Mouse (Mus musculus): ENCODE results near the gene Hoxd12. TPM values are rescaled to one million over a fixed set of nuclear protein-coding genes. Genes with fewer than 3 reads are reported as not detected.

Gene Hoxd12
- polyA plus RNA-seq, 1 experiment: not detected

DNA sequence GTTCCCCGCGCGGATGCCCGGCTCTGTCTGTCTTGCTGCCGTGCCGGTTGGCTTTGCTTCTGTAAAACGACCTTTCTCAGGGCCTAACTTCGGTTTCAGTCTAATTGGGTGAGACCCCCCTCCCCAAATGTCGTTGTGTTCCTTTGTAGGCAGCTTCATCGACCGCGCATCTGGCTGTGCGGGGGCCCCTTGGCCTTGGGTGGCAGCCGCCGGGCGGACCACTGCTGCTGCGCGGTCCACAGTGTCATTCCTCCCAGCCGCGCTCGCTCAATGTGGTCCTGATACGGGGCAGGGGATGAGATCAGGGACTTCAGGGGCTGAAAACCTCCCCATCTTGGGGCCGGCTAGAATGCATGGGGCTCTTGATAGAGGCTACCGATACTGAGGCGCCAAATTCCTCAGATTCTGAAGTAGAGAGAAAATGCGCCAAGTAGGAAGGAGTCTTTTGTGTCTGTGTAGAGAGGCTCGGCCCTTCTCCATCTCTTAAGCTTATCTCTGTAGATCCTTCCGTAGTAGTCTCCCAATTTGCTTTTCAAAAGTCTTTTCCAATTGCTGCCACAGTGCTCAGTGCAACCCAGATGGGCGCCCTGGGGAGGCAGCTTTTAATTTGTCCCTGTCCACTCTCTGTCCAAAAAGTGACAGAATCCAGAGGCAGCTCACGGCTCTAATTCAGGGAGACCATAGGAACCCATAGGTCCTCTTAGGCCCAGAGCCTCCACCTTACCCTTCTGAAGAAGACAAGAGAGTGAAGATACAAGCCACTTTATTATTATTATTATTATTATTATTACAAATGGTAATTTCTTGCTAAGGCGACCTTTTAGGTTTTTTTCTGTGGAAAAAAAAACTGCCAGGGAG lies 13.1 kb downstream of the Hoxd12 start:
- no peaks in the 10 kb centered on the region for H3K36me3 ChIP-seq (ENCODE audit: control insufficient read depth, insufficient read depth, low read length)
- no peak overlapping the region for H3K4me3 ChIP-seq (ENCODE audit: low read depth, low read length)
- peaks cover 71% of the 10 kb centered on the region for H3K27me3 ChIP-seq (ENCODE audit: control insufficient read depth, insufficient read depth, low read length)
- H3K27ac ChIP-seq (ENCODE audit: insufficient read depth, low read depth, low read length): no peak overlapping the region
- no peaks in the 10 kb centered on the region; the same call in 1 of the 2 replicates for H3K4me1 ChIP-seq (ENCODE audit: control insufficient read depth, insufficient read depth, insufficient read length, low read length)
- TF ChIP-seq CTCF (IDR thresholded peaks at IDR 0.05; ENCODE audit: extremely low read depth, insufficient read length, insufficient replicate concordance, low read depth, low read length) (no peak), POLR2A (IDR thresholded peaks at IDR 0.05; ENCODE audit: low read depth, low read length) (no peak)
- WGBS: 5% methylated on average over 31 of the region's 31 CpGs

DNA sequence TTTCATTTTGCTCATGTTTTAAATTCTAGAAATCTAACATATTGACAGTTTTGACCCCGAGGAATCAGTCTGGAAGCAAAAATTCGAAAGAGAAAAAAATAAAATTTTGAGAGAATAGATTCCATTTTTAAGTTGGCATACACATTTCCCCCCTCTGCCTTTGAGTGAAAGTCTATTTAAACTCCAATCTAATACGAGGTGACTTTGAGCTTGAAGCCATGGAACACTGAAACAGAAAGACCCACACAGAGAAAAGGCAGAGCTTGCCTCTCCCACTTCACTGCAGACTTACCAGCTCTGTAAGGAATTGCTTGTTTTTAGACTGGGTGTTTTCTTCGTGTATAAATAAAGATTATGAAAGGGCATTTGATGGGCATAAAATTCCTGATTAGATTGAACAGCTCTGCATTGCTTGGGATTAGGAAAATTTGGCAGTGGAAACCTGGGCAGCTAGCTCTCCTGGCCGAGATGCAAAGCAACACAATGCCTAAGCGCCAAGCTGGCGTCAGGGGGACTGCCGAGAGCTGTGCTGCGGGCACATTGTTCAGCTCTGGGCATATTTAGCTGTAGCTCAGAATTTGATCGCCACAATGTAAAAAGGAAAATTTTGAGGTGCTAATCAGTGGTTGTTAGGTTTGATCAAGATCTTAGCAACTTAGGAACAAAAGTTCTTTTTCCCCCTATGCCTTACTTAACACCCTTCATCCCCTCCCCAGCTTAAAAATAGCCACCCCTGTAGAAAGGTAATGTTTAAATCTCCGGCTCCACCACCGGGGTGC lies 14.2 kb downstream of the Hoxd12 start:
- no peak for TF ChIP-seq CTCF (IDR thresholded peaks at IDR 0.05; ENCODE audit: extremely low read depth, insufficient read length, insufficient replicate concordance, low read depth, low read length)
- TF ChIP-seq POLR2A (IDR thresholded peaks at IDR 0.05; ENCODE audit: low read depth, low read length): no peak
- Histone ChIP-seq H3K36me3 (ENCODE audit: control insufficient read depth, insufficient read depth, low read length) (no peaks in the 10 kb centered on the region), H3K4me1 (ENCODE audit: control insufficient read depth, insufficient read depth, insufficient read length, low read length) (no peaks in the 10 kb centered on the region; the same call in 1 of the 2 replicates), H3K27me3 (ENCODE audit: control insufficient read depth, insufficient read depth, low read length) (peaks cover 70% of the 10 kb centered on the region), H3K27ac (ENCODE audit: insufficient read depth, low read depth, low read length) (no peak overlapping the region), H3K4me3 (ENCODE audit: low read depth, low read length) (no peak overlapping the region)
- WGBS: 9% methylated on average over 12 of the region's 12 CpGs

DNA sequence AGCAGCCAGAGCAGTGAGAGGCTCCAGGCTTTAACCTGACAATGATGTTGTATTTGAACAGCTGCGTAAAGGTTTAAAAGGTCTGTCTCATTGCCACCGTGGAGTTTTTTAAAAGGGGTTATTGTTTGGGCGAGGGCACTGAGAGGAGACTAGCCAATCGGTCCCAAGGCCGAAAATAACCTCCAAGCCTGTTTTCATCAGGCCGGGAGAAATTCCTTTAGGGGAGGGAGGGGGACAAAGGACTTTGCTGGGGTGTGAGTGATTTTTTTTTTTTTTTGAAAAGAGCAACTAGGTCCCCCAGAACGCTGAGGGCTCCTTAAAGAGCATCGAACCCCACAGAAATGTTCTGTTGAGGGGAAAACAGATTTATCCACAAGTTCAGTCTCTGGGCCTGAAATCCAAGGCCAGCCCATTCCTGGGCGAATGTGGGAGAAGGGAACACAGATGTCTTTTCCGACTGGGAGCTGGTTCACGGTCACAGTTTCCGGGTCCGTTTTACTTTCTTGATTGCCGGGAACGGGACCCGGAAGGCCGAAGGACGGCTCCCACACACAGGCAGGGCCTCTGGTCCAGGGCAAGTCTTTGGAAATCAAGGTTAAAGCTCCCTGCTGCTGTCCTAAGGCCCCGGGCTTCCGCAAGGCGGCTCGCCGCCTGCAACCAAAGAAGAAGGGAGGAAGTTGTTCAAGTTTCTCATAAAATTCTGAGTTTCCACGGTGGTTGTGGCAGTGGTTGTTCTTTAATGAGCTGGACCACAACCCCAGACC lies 14.9 kb downstream of the Hoxd12 start:
- no peaks in the 10 kb centered on the region; the same call in 1 of the 2 replicates for H3K4me1 ChIP-seq (ENCODE audit: control insufficient read depth, insufficient read depth, insufficient read length, low read length)
- peaks cover 67% of the 10 kb centered on the region for H3K27me3 ChIP-seq (ENCODE audit: control insufficient read depth, insufficient read depth, low read length)
- WGBS: 5% methylated on average over 24 of the region's 24 CpGs
- no peak for TF ChIP-seq CTCF (IDR thresholded peaks at IDR 0.05; ENCODE audit: extremely low read depth, insufficient read length, insufficient replicate concordance, low read depth, low read length)
- TF ChIP-seq POLR2A (IDR thresholded peaks at IDR 0.05; ENCODE audit: low read depth, low read length): no peak
- H3K27ac ChIP-seq (ENCODE audit: insufficient read depth, low read depth, low read length): no peak overlapping the region
- no peak overlapping the region for H3K4me3 ChIP-seq (ENCODE audit: low read depth, low read length)
- H3K36me3 ChIP-seq (ENCODE audit: control insufficient read depth, insufficient read depth, low read length): no peaks in the 10 kb centered on the region

DNA sequence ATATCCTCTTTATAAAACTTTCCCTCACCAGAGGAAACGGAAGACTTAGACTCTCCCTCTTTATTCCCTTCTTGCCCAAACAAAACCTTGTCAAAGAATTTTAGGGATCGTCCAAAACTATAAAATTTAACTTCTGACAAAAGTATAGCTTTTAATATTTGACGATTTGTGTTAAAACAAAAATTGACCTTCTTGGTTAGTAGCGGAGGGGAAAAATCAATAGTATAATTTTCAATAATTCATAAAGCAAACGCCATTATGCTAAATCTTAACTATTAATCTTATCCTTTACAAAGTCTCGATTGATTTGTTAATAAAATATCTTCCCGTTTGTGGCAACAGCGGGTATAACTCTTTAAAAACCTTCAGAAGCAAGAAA lies 15.5 kb downstream of the Hoxd12 start:
- H3K4me3 ChIP-seq (ENCODE audit: low read depth, low read length): no peak overlapping the region
- peaks cover 73% of the 10 kb centered on the region for H3K27me3 ChIP-seq (ENCODE audit: control insufficient read depth, insufficient read depth, low read length)
- H3K4me1 ChIP-seq (ENCODE audit: control insufficient read depth, insufficient read depth, insufficient read length, low read length): no peaks in the 10 kb centered on the region; the same call in 1 of the 2 replicates
- TF ChIP-seq POLR2A (IDR thresholded peaks at IDR 0.05; ENCODE audit: low read depth, low read length): no peak
- TF ChIP-seq CTCF (IDR thresholded peaks at IDR 0.05; ENCODE audit: extremely low read depth, insufficient read length, insufficient replicate concordance, low read depth, low read length): no peak
- H3K27ac ChIP-seq (ENCODE audit: insufficient read depth, low read depth, low read length): no peak overlapping the region
- 16% methylated on average over 8 of the region's 8 CpGs for WGBS
- H3K36me3 ChIP-seq (ENCODE audit: control insufficient read depth, insufficient read depth, low read length): no peaks in the 10 kb centered on the region

DNA sequence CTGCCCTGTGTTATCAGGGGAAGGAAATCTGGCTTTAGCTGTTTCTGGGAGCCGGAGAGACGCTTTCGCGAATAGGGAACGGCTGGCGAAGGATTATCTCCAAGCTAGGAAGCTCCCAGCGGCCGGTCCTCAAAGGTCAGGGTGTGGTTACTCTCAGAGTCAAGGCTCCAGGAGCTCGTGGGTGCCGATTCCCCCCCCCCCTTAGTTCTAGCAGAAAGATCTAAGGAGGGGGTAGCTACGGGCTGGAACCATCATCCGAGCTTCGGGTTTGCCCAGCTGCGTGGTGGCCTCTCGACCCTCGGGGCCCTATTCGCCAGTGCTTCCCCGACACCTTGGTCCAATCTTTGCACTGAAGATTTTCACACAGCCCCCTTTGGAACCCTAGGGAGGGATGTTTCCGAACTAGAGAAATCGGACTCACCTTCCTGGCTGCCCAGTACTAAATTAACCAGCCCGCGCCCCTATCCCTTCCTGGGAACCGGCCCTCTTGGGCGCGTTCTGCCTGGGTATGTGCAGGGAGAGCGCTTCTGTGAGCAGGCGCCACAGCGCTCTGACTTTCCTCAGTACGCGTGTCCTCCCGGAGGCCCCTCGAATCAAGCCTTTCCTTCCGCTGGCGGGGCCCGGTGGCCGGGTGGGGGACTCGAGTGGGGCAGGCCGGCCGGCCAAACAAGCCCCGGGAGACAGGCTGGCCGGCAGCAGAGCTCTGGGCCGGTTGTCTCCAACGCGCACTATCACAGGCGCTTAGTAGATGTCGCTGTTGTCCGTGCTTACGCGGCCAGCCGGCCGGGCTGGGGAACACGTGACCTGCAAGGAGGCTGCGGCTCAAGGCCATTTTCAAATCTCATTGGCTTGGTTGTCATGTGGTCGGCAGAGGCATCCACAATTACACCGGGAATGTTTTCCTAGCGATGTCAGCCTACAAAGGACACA lies 16.5 kb downstream of the Hoxd12 start, which contains the start of gene Hoxd10:
TSS of gene Hoxd10 (plus strand) at position 903 of the 930 bp plus-strand sequence.
- 5% methylated on average over 56 of the region's 56 CpGs for WGBS
- no peak within 1 kb of the TSS for H3K27ac ChIP-seq (ENCODE audit: insufficient read depth, low read depth, low read length)
- no peaks in the 10 kb centered on the region; the same call in 1 of the 2 replicates for H3K4me1 ChIP-seq (ENCODE audit: control insufficient read depth, insufficient read depth, insufficient read length, low read length)
- H3K36me3 ChIP-seq (ENCODE audit: control insufficient read depth, insufficient read depth, low read length): no peaks in the 10 kb centered on the region
- no peak for TF ChIP-seq POLR2A (IDR thresholded peaks at IDR 0.05; ENCODE audit: low read depth, low read length)
- TF ChIP-seq CTCF (IDR thresholded peaks at IDR 0.05; ENCODE audit: extremely low read depth, insufficient read length, insufficient replicate concordance, low read depth, low read length): no peak
- H3K27me3 ChIP-seq (ENCODE audit: control insufficient read depth, insufficient read depth, low read length): peaks cover 82% of the 10 kb centered on the region
- H3K4me3 ChIP-seq (ENCODE audit: low read depth, low read length): no peak within 1 kb of the TSS
